Mouse (Mus musculus) embryo, embryonic 10 days (tissue): ENCODE data around the gene Fam198b.
"Not testable (repeated sequence)": the region's sequence is repeated elsewhere in the genome, so short reads cannot be mapped to it uniquely, and the experiment has no call there.

Experiments
- DNase-seq: peaks from one replicate; pipeline ENCODE4 v3.0.0-alpha.2; 2015; ENCODE audit warnings: low spot score

The Fam198b gene

DNA sequence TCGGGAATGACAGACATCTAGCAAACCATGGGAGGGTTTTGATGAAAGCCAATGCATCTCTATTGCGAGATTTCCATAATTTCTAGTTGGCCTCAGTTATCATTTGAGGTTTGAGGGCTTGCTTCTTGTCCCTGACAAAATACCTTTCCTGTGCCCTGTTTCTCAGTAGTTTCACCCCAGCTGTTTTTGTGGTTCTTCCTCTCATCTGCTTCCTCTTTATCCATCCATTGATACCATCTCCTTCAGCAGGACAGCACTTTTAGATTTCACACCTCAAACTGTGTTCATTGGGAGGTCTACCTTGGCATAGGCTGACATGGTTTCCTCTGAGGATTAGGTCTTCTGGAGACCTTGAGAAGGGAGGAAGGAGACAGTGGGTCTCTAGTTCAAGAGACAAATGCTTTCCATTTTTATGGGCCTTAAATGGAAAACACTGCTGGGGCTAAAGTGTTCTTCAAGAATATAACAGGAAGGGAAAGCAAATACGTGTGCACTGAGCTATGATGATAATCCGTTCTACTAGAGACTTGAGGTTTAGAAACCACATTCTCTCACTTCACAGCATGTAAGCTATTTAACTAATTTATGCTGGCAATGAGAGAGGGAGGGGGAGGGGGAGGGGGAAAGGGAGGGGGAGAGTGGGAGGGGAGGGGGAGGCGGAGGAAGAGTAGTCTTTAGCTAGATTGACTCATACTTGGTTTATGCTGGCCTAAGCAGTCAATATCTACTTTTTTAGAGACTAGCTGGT lies 41.8 kb downstream of the Fam198b start:
- no peak for DNase-seq

DNA sequence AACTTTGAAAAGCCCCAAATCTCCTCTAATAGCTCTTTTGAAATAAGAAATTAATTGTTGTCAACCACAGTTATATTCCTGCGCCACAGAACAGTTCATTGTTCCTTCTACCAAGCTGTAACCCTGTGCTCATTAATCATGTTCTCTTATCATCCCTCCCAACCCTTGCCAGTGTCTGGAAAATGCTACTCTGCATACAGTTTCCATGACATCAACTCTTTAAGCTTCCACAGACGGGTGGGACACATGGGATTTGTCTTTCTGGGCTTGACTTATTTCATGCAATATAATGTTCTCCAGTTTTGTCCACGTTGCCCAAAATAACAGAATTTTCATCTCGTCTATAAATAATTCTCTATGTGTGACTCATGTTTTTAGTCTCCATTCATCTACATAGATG lies 42.7 kb downstream of the Fam198b start:
- peak; percentile 18 for DNase-seq

DNA sequence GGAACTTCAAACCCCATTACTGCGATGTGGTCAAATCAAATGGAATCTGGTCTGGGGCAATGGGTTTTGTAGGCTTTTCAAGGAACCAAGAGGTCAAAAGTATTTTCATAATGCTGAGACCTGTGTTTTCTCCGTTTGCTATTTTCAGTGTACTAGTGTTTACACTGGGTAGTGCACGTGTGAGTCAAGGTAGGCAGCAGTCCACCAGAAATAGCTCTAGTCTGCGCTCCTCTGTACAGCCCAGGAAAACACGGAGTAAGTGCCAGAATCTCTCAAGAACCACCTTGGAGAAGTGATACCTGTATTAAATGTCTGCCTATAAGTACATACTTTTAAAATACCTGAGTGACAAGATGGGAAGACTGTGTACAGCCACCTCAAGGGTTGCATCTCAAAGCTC lies 44.1 kb downstream of the Fam198b start:
- DNase-seq, result no peak

DNA sequence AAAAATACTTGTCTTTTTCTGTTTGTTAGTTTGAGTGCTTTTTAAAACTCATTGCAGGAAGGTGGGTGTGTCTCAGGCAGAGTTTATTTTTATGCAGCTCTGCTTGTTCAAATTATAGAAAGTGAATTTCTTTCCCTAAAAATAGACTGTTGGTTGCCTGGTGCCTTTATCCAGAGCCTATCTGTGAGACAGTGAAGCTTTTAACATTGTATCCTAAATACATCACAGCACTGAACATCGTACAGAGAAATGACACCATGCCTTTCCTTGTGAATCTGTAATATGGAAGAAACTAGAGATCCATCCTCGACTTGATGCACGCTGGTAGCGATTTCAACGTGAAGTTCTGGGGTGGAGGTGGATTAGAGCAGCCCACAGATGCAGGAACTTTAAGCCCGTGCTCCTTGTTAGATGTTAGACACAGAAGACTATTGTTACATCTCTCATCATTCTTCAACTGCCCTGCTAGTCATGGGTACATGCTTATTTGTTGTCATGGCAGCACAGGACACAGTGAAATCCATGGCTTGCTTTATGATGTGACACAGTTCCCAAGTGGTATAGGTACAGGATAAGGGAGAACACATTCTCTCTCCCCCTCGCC lies 45.9 kb downstream of the Fam198b start:
- peak; percentile 36 for DNase-seq

DNA sequence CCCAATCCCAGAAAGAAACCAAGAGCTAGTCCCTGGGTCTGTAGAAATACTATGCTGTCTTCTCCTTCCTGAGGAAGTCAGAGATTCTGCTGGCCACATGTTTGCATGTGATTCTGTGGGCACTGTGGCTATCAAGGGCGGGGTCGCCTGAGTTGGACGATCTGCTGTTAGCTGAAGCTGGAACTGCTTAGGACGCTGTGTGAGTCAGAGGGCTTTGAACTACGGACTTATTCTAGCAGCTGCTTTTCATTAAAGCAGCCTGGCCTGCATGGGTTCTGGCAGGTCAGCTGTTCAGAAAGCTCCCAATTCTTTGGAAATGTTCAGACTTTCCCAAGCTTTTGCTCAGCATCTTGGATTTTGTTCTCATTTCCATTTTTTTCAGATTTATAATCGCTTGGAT lies 51.9 kb downstream of the Fam198b start:
- DNase-seq, result peak; percentile 64

DNA sequence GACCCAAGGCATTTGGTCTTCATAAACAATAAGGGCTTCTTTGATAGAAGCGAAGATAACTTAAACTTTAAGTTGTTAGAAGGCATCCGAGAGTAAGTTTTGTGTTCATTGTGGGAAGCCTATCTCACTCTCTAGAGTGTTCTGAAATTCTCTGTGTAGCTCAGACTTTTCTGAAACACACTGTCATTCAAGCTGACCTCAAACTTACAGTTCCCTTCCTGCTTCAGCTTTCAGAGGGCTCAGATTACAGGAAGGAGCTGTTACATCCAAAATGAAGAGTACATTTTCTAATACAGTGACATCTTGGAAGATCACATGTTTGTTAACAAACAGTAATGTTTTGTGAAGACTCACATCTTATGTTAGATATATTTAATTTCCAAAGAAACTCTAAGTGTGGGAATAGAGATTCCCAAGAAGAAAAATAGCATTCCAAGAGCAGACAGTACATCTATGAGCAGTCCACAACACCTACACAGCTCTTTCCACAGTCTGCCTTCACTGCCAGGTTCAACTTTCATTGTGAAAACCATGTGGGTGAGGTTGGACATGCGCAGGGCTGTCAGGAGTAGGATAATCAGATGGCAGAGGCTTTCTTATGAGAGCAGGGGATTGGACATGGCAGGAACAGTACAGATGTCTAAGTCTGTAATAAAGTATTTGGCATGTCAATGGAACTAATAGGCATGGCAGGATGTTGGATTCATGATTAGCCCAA lies 52.6 kb downstream of the Fam198b start:
- peak; percentile 9 for DNase-seq

DNA sequence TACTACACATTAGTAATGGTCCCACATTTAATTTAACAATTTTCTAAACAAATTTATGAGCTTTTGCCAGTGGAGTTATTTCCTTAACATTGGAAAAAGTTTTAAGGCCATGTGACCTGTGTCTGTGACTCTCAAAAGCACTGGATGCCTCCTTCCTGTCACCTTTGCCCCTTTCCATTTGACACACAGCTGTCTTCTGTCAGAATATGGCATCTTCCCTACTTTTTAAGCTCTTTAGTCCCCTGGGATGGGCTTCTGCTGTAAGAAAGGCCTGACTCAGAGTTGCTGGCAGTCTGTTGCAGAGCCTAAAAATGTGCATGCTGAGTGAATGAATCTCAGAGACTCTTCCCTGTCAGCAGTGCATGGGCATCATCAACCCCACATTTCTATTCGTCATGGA lies 63.4 kb downstream of the Fam198b start:
- DNase-seq, result peak; percentile 47

DNA sequence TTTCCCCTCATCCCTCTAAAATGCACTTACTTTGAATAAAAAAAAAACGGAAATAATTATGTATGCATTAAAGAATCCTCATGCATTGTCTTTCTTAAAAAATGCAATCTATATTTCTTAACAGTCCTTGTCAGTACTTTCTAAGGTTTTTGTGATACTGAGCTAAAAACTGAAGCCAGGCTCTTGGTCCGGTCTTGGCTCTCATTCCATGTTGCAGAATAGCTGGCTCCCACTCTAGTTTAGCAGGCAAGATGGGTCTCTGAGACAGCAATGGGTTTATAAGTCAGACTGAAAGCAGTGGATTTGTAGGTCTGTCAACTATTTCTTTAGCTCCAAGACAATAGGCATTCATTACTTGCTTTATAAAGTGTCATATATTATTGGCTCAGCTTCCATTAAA lies 63.8 kb downstream of the Fam198b start:
- DNase-seq, result no peak

DNA sequence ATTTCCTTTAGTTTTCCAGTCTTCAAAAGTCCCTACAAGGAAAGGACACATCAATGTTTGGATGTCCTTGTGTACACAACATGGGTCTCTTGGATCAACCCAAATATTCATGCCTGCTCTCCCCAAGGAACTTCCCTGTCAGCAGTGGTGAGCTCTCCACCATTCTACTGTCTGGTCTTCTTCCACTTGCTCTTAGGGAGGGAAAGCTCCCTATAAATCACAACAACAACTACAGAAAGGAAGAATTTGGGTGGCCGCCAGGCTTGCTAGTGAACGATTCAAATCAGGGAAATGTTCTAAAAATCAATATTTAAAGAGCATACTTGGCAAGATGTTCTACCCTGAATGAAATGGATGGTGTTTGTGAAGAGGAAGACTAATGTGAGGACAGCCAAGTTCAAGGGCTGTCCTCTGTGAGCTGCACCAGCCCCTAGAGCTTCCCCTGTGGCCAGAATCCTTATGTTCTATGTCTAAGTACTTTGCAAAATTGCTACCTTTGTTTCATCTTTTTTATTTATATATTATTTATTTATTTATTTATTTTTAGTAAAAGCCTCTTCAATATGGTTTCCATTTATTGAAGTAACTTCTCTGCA lies 68.9 kb downstream of the Fam198b start:
- no peak for DNase-seq

DNA sequence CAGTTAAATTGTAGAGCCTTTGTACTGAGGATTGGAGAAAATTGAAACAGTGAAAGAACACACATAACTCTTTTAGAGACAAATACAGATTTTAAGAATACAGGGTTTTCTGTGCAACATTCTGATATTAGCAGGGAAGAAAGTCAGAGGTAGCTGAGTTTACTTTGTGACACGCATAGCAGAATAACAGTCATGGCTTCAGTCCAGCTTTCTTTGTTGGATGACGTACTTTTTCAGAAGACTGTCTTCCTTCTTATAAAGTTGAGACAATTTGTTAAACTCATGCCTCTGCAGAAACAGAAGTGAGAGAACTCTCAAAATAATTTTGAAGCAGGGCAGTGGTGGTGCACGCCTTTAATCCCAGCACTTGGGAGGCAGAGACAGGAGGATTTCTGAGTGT lies 70.9 kb downstream of the Fam198b start:
- no peak for DNase-seq

DNA sequence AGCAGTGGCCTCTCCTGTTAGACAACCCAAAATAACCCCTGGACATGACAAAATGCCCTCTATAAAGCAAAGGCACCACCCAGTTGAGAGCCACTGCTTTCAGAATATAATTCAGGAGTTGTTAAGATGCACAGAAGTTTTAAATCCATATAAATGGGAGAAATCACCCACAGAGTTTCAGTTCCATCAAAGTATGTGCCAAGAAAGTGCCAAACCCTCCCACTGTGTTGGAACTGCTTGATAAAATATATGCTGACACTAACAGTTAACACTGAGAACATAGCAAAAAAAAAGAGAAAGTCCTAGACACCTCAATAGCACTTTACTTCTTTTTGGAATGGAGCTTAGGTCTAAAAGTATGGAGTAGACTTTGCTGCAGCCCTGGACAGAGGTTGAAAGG lies 72.5 kb downstream of the Fam198b start:
- DNase-seq, result no peak

DNA sequence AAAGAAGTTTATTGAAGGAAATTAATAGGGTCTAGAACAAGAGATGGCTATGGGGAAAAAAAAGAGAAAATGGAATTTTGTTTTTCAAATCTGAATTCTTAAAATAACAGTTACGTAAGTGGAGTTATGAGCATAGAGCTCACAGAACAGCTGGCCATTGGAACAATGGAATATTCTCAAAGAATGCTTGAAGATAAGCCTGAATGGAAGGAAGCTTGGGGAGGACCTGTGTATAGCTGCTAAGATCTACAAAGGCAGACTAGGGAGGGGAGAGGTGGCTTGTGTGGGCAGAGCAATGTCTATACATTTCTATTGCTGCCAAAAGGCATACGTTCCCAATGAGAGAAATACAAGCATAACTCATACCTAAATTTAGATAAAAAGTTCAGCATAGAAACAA lies 73.4 kb downstream of the Fam198b start:
- DNase-seq, result no peak

DNA sequence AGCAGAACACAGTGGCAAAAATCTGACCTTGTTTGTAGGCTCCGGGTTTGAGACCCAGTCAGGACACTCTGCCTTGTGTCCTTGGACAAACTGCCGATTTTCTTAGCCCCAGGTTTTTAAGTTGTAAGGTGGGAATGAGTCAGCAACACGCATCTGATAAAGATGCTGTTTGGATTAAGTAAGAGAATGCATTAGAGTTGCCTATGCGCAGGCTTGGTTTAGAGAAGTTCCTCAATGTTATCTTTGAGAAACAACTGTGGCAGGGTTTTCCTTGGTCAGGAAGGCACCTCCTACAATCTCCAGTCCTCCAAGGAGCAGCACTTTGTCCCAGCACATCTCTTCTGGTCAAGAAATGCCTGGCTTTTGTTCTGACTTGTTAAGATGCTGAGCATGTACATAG lies 82.4 kb downstream of the Fam198b start:
- DNase-seq, result no peak

DNA sequence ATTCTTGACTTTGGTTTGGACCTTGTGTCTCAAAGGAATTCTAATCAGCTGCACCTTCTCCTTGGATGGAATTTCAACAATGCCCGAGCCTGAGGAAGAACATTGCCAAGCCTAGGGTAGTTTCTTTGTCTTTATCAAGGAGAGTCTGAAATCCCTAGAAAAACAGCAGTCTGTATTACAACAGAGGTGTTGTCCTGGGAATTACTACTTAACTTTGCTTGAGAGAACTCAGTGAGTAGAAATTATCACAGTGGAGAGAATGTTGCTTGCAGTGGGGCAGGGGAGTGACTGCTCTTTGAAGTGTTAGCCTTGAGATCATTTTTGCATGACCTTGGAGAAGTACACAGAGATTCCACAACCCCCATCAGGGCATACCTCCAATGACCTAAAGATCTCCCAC lies 83.0 kb downstream of the Fam198b start:
- no peak for DNase-seq

DNA sequence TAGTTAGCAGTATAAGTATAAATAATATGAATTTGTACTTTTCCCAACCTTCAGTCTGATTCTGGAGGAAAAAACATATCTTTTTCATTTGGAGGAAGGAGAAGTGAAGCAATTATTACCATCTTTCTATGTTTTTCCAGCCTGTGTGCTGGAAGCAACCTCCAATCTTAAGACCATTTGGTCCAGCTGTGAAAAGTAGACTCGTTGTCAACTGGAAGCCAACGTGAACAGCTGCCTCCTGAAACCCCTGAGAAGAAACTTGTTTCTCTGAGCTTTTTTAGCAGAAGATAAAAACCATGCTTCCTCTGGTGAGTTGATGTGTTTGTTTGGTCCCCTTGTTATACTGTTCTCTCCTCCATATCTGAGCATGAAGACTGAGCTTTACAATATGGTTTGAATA lies 84.1 kb downstream of the Fam198b start:
- no peak for DNase-seq

DNA sequence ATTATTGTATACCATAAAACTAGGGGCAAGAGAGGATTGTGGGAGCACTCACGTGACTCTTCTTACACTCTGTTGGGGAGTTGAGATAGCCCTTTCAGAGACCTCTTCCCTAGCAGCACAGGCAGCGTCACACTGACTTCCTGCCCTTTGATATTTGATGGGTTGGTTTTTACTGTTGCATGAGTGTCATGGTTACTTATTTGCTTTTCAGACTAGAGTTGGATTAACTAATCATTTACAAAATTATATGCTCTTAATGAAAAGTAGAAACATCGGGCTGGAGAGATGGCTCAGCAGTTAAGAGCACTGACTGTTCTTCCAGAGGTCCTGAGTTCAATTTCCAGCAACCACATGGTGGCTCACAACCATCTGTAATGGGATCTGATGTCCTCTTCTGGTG lies 85.2 kb downstream of the Fam198b start:
- DNase-seq, result not testable (repeated sequence)

DNA sequence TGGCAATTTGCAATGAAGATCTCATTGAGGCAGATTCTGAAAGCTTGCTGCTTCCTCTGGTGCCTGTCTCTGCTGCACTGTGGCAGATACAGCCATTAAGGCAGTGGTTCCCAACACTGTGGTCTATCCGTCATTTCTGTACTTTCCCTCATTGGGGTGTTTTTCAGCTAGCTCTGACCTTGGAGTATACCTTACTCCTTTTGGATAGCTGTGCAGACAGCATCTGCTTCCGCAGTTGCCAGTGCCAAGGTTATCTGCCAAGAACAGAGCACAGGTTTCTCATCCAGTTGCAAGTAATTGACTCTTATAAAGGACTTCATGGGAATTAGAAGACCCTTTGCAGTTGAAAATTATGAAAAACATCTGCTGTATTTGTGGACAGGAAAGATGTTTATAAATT lies 85.7 kb downstream of the Fam198b start:
- DNase-seq, result no peak

DNA sequence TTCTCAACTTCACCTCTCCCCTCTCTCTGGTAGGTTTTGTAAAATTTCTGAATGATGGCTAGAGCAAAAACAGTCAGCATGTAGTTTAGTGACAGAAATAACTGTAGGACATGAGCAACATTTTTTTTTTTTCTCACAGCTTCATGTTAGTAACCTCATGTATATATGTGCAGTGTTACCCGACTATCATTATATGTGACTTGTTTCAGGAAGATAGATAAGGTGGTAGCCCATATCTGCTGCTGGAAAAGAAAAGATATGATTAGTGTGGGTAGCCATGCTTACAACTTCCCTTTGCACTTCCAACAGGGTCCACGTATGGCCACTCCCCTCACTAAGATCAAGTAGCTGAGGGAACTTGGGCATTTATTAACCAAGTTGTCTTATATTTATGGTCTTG lies 86.2 kb downstream of the Fam198b start:
- DNase-seq, result no peak

DNA sequence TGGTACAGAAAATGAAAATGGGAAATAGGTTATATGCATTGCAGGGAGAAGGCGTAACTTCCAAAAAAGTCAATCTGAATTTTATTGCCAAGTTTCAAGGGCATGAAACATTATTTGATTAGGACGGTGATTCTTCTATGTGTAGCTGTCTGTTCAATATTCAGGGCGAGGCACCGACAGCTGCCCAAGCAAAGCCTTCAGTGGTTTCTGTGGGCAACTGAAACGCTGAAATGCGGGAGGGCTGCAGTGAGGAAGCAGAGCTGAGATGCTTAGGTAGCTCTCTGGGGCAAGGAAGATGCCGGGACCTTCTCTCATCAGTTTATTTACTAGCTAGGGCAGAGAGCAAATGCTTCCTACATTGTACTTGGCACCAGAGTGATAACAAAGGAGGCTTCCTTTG lies 87.2 kb downstream of the Fam198b start:
- DNase-seq, result no peak

DNA sequence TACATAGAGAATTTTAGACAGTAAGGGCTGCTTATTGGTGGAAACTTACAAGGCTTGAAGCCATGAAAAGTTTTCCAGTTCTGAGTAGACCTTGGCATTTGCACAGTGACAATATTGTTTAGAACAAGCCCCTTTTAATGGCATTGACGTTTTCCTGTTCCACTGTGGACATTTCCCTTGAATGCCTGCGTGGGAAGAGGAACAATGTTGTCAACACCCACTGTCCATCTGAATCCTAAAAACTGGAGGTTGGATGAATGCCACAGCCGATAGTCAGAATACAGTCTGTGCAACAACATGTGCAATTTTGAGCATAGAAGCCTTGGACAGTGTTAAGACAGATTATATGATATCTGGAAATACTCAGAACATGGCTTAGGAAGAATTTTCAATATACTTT lies 92.5 kb downstream of the Fam198b start:
- no peak for DNase-seq

DNA sequence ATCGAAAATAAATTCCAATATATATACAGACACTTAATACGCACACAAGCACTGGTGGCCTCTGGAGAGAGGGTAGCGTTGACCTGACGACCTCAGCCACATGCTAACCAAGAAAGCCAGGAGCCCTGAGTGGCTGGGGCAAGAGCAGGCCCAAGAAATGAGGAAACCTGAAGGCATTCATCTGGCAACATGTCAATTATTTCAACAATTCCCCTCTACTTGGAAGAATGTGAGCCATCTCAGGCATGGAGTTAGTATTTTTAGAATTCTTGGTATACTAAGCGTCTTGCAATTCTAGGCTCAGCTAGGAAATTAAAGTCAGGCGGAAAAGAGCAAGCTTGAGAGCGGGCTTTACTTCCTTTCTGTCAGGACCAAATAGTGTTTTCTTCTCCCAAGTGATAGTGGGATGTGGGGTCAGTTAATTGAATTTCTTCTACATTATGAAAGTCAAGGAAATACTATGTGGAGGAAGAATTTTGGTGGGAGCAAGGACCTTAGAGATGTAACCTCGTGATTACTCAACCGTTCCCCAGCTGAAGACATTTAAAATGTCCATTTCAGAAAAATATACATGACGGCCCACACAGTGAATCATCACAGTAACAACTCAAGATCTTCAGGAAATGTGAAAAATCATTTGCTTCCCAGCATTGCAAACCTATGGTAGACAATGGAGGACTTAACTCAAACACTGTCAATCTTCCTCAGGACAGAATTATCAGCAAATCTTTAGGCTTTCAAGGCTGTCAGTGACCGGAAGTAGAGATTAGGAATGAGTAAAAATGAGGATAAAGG lies 93.5 kb downstream of the Fam198b start:
- peak; percentile 65 for DNase-seq

DNA sequence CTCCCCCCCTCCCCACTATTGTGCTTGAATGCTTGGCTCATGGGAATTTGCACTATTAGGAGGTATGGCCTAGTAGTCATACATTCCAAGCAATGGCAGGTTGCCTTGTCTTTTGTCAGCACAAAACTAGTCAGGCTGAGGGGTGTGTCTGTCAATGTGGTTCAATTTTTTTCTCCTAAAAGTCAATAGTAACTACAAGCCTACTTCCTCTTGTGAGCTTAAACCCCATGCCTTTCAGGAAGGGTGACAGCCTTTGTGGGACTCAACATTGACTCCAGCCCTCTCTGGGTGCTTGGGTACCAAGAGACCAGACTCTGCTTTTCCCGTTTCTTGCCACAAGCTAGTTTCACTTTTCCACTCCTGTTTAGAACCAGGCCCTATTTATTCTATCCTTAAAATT lies 96.4 kb downstream of the Fam198b start:
- no peak for DNase-seq
